Comparison of ENCODE assay signal across 17 mouse cellular contexts in the genomic region with DNA sequence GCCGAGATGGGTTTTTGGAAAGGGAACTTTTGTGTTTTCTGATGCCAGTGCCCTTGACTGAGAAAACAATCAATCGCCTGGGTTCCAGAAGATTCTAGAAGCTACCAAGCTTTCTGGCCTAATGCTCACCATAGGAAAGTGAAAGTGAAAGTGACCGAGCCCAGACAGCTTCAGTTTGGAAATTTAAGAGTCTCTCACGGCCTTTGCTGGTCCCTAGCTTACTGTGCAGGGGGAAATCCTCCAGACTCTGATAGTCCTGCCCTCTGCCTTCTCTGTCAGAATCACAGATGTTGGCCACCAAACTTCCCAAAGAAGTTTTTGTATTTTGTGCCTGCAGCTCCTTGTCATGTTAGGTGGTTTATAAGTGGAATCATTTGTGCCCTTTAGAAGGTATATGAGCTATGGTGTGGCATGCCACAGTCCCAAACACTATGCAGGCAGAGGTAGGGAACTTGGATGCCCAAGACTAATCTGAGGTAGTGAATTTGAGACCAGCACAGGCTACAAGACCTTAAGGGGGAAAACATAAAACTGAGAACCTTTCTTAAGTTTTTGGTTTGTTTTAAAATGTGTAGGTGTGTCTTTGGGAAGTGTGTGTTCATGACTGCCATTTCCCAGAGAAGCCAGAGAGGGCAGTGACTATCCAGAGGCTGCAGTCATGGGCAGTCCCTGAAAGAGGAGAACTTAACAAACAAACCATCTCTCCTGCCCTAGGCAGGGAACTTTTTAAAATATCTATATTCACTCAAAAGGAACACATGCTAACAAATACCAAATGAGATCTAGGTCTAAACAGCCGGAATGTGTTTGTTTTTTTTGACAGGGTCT. TPM values are rescaled to one million over a fixed set of nuclear protein-coding genes. Genes with fewer than 3 reads are reported as not detected.
DNase-seq lines count a peak whose midpoint lies in the region; ATAC-seq and TF ChIP-seq lines count a peak whose summit lies in the region.
"Had no signal": no experiment of that assay in that cellular context is flagged by ENCODE, and none has a peak within 500 bp of the region (broad histone marks: within the 10 kb centered on the region; RNA-seq: fewer than 3 reads in every experiment).

No protein-coding gene starts in this region.

- no peaks in the 10 kb centered on the region for H3K36me3 ChIP-seq in kidney, adult 2 months (ENCODE audit: control insufficient read depth, insufficient read depth, low read length)
- H3K36me3 ChIP-seq: embryonic facial prominence, embryonic 13.5 days; heart, embryonic 12.5 days; midbrain, embryonic 10.5 days had no signal

- 64% methylated on average over 5 of the region's 5 CpGs for WGBS in kidney, adult 2 months

- H3K27ac ChIP-seq in kidney, adult 2 months (ENCODE audit: insufficient read depth, low read depth, low read length): peak overlapping the region; percentile 17; the same call in 1 of the 2 replicates
- H3K27ac ChIP-seq: embryonic facial prominence, embryonic 13.5 days; midbrain, embryonic 10.5 days had no signal

- peak; percentile 59 for ATAC-seq in activated CD4-positive, CD25-positive, alpha-beta regulatory T cell, adult 4 months
- ATAC-seq in megakaryocyte, adult 5-6 weeks (ENCODE audit: poor library complexity, severe bottlenecking): peak; percentile 58
- no peak for ATAC-seq in erythroid progenitor cell, adult 5-6 weeks (replicated peaks; ENCODE audit: low FRiP score, poor library complexity, severe bottlenecking)
- ATAC-seq: inflammation-experienced regulatory T-cells, adult 6 months had no signal

- no peak for TF ChIP-seq POLR2A in kidney, adult 2 months (IDR thresholded peaks at IDR 0.05; ENCODE audit: low read depth, low read length)

- no peaks in the 10 kb centered on the region for H3K4me1 ChIP-seq in kidney, adult 2 months (ENCODE audit: control insufficient read depth, insufficient read depth, low read length)
- H3K4me1 ChIP-seq: embryonic facial prominence, embryonic 13.5 days; midbrain, embryonic 10.5 days had no signal

- no peak for TF ChIP-seq CTCF in kidney, adult 2 months (conservative IDR thresholded peaks at IDR 0.05; ENCODE audit: insufficient read depth, insufficient read length, low read depth, low read length)

- H3K4me3 ChIP-seq in kidney, adult 2 months (ENCODE audit: insufficient read depth, low read depth, low read length): no peak overlapping the region
- H3K4me3 ChIP-seq: embryonic facial prominence, embryonic 13.5 days; heart, embryonic 12.5 days; midbrain, embryonic 10.5 days had no signal

- no peak for DNase-seq in kidney, adult 2 months
- no peak for DNase-seq in kidney, postnatal 10 days
- DNase-seq in 416B (ENCODE audit: low read depth): peak; percentile 70
- no peak for DNase-seq in layer of hippocampus, adult 9-10 months (ENCODE audit: low spot score)
- DNase-seq in adrenal gland, postnatal 10 days: no peak
- DNase-seq: adrenal gland, adult 2 months; cerebellum, adult 18-20 months had no signal

- H3K27me3 ChIP-seq in kidney, adult 2 months (replicated peaks; ENCODE audit: control insufficient read depth, insufficient read depth, low read length): no peaks in the 10 kb centered on the region
- H3K27me3 ChIP-seq: embryonic facial prominence, embryonic 13.5 days; heart, embryonic 12.5 days had no signal

RNA-seq across cellular contexts. Expression of gene Tuba3b, which starts 1.1 kb away (rescaled TPM):
- polyA plus RNA-seq in kidney, adult 2 months (2012; rRNA removed): 0.17 and 0.58 TPM in 2 replicates
- polyA plus RNA-seq in activated CD4-positive, CD25-positive, alpha-beta regulatory T cell, adult 4 months (2017; shearing (Covaris generic)): not detected
- total RNA-seq in megakaryocyte, adult 5-6 weeks (2015): not detected in 2 replicates
- total RNA-seq in megakaryocyte, adult 5-6 weeks (2017): not detected in 2 replicates
- total RNA-seq in adrenal gland, postnatal 10 days (2021): not detected
- not detected in 2 replicates for total RNA-seq in erythroid progenitor cell, adult 5-6 weeks (2015; ENCODE audit: low replicate concordance)
- not detected in 2 replicates for total RNA-seq in erythroid progenitor cell, adult 5-6 weeks (2017; ENCODE audit: low replicate concordance)
- total RNA-seq: adrenal gland, adult 2 months; layer of hippocampus, adult 8-10 months had no signal
- polyA plus RNA-seq: adrenal gland, adult 2 months; embryonic facial prominence, embryonic 13.5 days; heart, embryonic 12.5 days; inflammation-experienced regulatory T-cells, adult 6 months; limb, embryonic 11.5 days; midbrain, embryonic 10.5 days; spleen, adult 2 months had no signal

RNA-seq across cellular contexts. Expression of gene Lmntd1, which starts 2.5 kb away (rescaled TPM):
- 0.34 and 0.37 TPM in 2 replicates for polyA plus RNA-seq in kidney, adult 2 months (2012; rRNA removed)
- under 1 TPM in 1 of 2 experiments, not detected in 1; 0.54 TPM for polyA plus RNA-seq in activated CD4-positive, CD25-positive, alpha-beta regulatory T cell, adult 4 months (2017; shearing (Covaris generic))
- not detected in 2 replicates for total RNA-seq in megakaryocyte, adult 5-6 weeks (2015)
- not detected in 2 replicates for total RNA-seq in megakaryocyte, adult 5-6 weeks (2017)
- 1 to 10 TPM; 1.2 to 1.7 TPM for total RNA-seq in adrenal gland, postnatal 10 days (2021)
- total RNA-seq in erythroid progenitor cell, adult 5-6 weeks (2015; ENCODE audit: low replicate concordance): not detected in 2 replicates
- total RNA-seq in erythroid progenitor cell, adult 5-6 weeks (2017; ENCODE audit: low replicate concordance): not detected in 2 replicates
- polyA plus RNA-seq: inflammation-experienced regulatory T-cells, adult 6 months had no signal
